Mouse (Mus musculus): ENCODE data around the gene Auts2. TPM values are rescaled to one million over a fixed set of nuclear protein-coding genes. Genes with fewer than 3 reads are reported as not detected.

The Auts2 gene
- total and polyA plus RNA-seq, 2 experiments from 2014 or later, result 35.2 to 57.5 TPM

- Histone ChIP-seq H3K27me3 (ENCODE audit: insufficient read depth, low read length) (no peaks in the 10 kb centered on the region), H3K9ac (replicated peaks; ENCODE audit: low read length, poor library complexity, severe bottlenecking) (no peak overlapping the region), H3K27ac (ENCODE audit: low read depth, low read length) (no peak overlapping the region), H3K4me3 (ENCODE audit: low read depth, low read length) (no peak overlapping the region), H3K36me3 (ENCODE audit: insufficient read depth, low read length) (no peaks in the 10 kb centered on the region), H3K4me1 (ENCODE audit: insufficient read depth, low read length) (no peaks in the 10 kb centered on the region), H3K9me3 (ENCODE audit: low read length) (no peaks in the 10 kb centered on the region), H3K4me2 (ENCODE audit: low read depth, low read length, poor library complexity, severe bottlenecking) (no peak overlapping the region)
- ATAC-seq (ENCODE audit: low FRiP score) (no peak), DNase-seq (ENCODE audit: low spot score) (no peak)
- TF ChIP-seq CTCF (IDR thresholded peaks at IDR 0.05), result no peak
- WGBS, result 81% methylated on average over 5 of the region's 5 CpGs
These were observed 45.1 kb downstream of the Auts2 start for GRCm38 (mm10) chr5:132498045-132498444.

GRCm38 (mm10) chr5:132492793-132493192 is 50.4 kb downstream of the Auts2 start:
- H3K36me3 ChIP-seq (ENCODE audit: insufficient read depth, low read length), result no peaks in the 10 kb centered on the region
- WGBS, result 84% methylated on average over 1 of the region's 1 CpGs
- no peak overlapping the region for H3K9ac ChIP-seq (replicated peaks; ENCODE audit: low read length, poor library complexity, severe bottlenecking)
- ATAC-seq (ENCODE audit: low FRiP score) (no peak), DNase-seq (ENCODE audit: low spot score) (no peak)
- H3K4me3 ChIP-seq (ENCODE audit: low read depth, low read length), result no peak overlapping the region
- no peak overlapping the region for H3K4me2 ChIP-seq (ENCODE audit: low read depth, low read length, poor library complexity, severe bottlenecking)
- TF ChIP-seq CTCF (IDR thresholded peaks at IDR 0.05), result no peak
- H3K4me1 ChIP-seq (ENCODE audit: insufficient read depth, low read length), result peaks cover 6% of the 10 kb centered on the region; the same call in 1 of the 2 replicates
- H3K27me3 ChIP-seq (ENCODE audit: insufficient read depth, low read length), result no peaks in the 10 kb centered on the region
- H3K27ac ChIP-seq (ENCODE audit: low read depth, low read length), result no peak overlapping the region
- H3K9me3 ChIP-seq (ENCODE audit: low read length), result no peaks in the 10 kb centered on the region

- H3K27ac ChIP-seq (ENCODE audit: low read depth, low read length), result no peak overlapping the region
- H3K4me3 ChIP-seq (ENCODE audit: low read depth, low read length), result no peak overlapping the region
- TF ChIP-seq CTCF (IDR thresholded peaks at IDR 0.05), result no peak
- peaks cover 6% of the 10 kb centered on the region; the same call in 1 of the 2 replicates for H3K4me1 ChIP-seq (ENCODE audit: insufficient read depth, low read length)
- no peak overlapping the region for H3K4me2 ChIP-seq (ENCODE audit: low read depth, low read length, poor library complexity, severe bottlenecking)
- H3K9me3 ChIP-seq (ENCODE audit: low read length), result no peaks in the 10 kb centered on the region
- DNase-seq (ENCODE audit: low spot score), result no peak
- no peaks in the 10 kb centered on the region for H3K36me3 ChIP-seq (ENCODE audit: insufficient read depth, low read length)
- H3K27me3 ChIP-seq (ENCODE audit: insufficient read depth, low read length), result no peaks in the 10 kb centered on the region
- no peak for ATAC-seq (ENCODE audit: low FRiP score)
- no peak overlapping the region for H3K9ac ChIP-seq (replicated peaks; ENCODE audit: low read length, poor library complexity, severe bottlenecking)
These were observed 51.1 kb downstream of the Auts2 start for GRCm38 (mm10) chr5:132492040-132492439.

DNA sequence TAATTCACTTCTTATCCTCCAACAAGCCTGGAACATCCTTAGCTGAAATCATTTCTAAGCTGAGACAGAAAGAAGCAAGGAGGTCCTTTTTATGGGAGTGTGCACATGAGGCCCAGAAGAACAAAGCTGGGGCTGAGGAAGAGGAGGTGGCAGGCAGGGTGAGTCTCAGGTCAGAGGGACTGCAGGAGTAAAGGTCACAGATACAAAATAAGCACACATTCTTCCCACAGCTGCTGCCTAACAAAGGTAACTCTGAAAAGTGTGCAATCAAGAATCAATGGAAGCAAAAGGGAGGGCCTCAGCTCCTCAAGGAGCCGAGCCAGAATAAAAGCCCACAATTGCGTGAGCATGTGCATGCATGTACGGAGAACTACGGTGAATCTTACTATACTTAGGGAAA is 51.6 kb downstream of the Auts2 start:
- peaks cover 6% of the 10 kb centered on the region; the same call in 1 of the 2 replicates for H3K4me1 ChIP-seq (ENCODE audit: insufficient read depth, low read length)
- no peak overlapping the region for H3K9ac ChIP-seq (replicated peaks; ENCODE audit: low read length, poor library complexity, severe bottlenecking)
- TF ChIP-seq CTCF (IDR thresholded peaks at IDR 0.05), result no peak
- no peak overlapping the region for H3K4me2 ChIP-seq (ENCODE audit: low read depth, low read length, poor library complexity, severe bottlenecking)
- H3K4me3 ChIP-seq (ENCODE audit: low read depth, low read length), result no peak overlapping the region
- H3K27me3 ChIP-seq (ENCODE audit: insufficient read depth, low read length), result no peaks in the 10 kb centered on the region
- WGBS, result 62% methylated on average over 4 of the region's 4 CpGs
- no peak overlapping the region for H3K27ac ChIP-seq (ENCODE audit: low read depth, low read length)
- ATAC-seq (ENCODE audit: low FRiP score), result no peak
- no peak for DNase-seq (ENCODE audit: low spot score)
- H3K9me3 ChIP-seq (ENCODE audit: low read length), result no peaks in the 10 kb centered on the region
- no peaks in the 10 kb centered on the region for H3K36me3 ChIP-seq (ENCODE audit: insufficient read depth, low read length)

DNA sequence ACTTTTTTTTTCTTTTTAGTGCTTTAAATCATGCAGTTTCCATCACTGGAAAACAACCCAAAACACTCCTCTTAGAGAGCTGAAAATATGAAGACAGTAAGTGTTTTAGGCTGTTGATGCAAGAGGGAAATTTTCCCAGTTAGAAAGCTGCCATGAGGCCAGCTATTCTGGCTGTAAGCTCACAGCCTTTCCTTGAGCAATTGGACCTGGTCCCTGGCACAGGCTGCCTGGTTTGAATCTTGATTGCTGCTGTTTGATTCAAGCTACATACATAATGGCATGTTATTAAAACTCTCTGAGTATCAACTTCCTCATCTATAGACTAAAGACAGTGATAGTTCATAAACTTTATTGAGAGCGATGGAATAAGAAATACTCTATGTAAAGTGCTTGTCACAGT is 52.8 kb downstream of the Auts2 start:
- ATAC-seq (ENCODE audit: low FRiP score), result no peak
- H3K4me2 ChIP-seq (ENCODE audit: low read depth, low read length, poor library complexity, severe bottlenecking), result no peak overlapping the region
- 100% methylated on average over 1 of the region's 1 CpGs for WGBS
- no peaks in the 10 kb centered on the region for H3K9me3 ChIP-seq (ENCODE audit: low read length)
- no peak overlapping the region for H3K9ac ChIP-seq (replicated peaks; ENCODE audit: low read length, poor library complexity, severe bottlenecking)
- no peak overlapping the region for H3K4me3 ChIP-seq (ENCODE audit: low read depth, low read length)
- no peaks in the 10 kb centered on the region for H3K36me3 ChIP-seq (ENCODE audit: insufficient read depth, low read length)
- TF ChIP-seq CTCF (IDR thresholded peaks at IDR 0.05), result no peak
- peaks cover 6% of the 10 kb centered on the region; the same call in 1 of the 2 replicates for H3K4me1 ChIP-seq (ENCODE audit: insufficient read depth, low read length)
- no peaks in the 10 kb centered on the region for H3K27me3 ChIP-seq (ENCODE audit: insufficient read depth, low read length)
- no peak for DNase-seq (ENCODE audit: low spot score)
- no peak overlapping the region for H3K27ac ChIP-seq (ENCODE audit: low read depth, low read length)

DNA sequence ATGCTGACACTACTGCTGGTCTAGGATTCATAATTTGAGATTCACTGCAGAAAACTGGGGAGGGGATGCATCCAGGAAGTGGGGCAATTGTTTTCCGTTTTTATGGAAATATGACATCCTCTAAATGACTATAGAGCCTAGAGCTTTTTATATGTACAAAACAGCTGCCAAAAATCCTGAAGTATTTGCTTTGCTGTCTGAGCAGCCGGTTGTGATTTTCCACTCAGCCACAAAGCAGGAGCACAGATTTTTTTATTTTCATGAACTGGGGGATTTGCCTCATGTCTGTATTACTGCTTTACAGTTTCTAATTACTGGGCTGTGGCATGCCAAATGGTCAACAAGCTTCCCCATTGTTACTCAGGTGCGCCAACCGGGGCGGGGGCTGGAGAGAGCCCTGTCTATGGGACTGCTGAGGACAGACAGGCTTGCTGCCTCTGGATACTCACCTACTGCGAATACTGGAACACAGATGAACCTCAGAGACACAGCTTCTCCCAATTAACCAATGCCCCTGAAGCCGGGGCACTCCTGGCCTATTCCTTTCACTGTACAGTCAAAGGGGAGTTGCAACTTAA is 53.3 kb downstream of the Auts2 start:
- Histone ChIP-seq H3K27ac (ENCODE audit: low read depth, low read length) (no peak overlapping the region), H3K36me3 (ENCODE audit: insufficient read depth, low read length) (no peaks in the 10 kb centered on the region), H3K4me3 (ENCODE audit: low read depth, low read length) (no peak overlapping the region), H3K27me3 (ENCODE audit: insufficient read depth, low read length) (no peaks in the 10 kb centered on the region), H3K9ac (replicated peaks; ENCODE audit: low read length, poor library complexity, severe bottlenecking) (no peak overlapping the region), H3K4me1 (ENCODE audit: insufficient read depth, low read length) (peaks cover 6% of the 10 kb centered on the region; the same call in 1 of the 2 replicates), H3K9me3 (ENCODE audit: low read length) (no peaks in the 10 kb centered on the region), H3K4me2 (ENCODE audit: low read depth, low read length, poor library complexity, severe bottlenecking) (no peak overlapping the region)
- ATAC-seq (ENCODE audit: low FRiP score) (no peak), DNase-seq (ENCODE audit: low spot score) (no peak)
- WGBS, result 64% methylated on average over 7 of the region's 7 CpGs
- no peak for TF ChIP-seq CTCF (IDR thresholded peaks at IDR 0.05)

Data from midbrain, postnatal 0 days (tissue).